Mouse (Mus musculus) C2C12 (cell line): ENCODE results near the gene Apoa4.

Experiments used
- CEBPB ChIP-seq: IDR thresholded peaks from one replicate; pipeline ENCODE4 v1.6.1; 2011; ENCODE audit warnings: low read depth, mild to moderate bottlenecking, control low read depth, moderate library complexity
- CTCF ChIP-seq: IDR thresholded peaks from one replicate; pipeline ENCODE4 v1.5.1; 2011; ENCODE audit not compliant: control insufficient read depth, insufficient read depth, insufficient read length
- MAX ChIP-seq: IDR thresholded peaks from one replicate; pipeline ENCODE4 v1.6.1; 2011; ENCODE audit warnings: mild to moderate bottlenecking, control low read depth
- MYOD1 ChIP-seq: IDR thresholded peaks from one replicate; pipeline ENCODE4 v1.6.1; 2011; ENCODE audit warnings: low read depth; ENCODE audit not compliant: control insufficient read depth, insufficient read length
- MYOG ChIP-seq: IDR thresholded peaks from one replicate; pipeline ENCODE4 v1.6.1; 2011; ENCODE audit not compliant: control insufficient read depth, insufficient read length; ENCODE audit errors: extremely low read depth
- USF1 ChIP-seq: IDR thresholded peaks from one replicate; pipeline ENCODE4 v1.6.1; 2011; ENCODE audit warnings: low read depth, mild to moderate bottlenecking, control low read depth, moderate library complexity

DNA sequence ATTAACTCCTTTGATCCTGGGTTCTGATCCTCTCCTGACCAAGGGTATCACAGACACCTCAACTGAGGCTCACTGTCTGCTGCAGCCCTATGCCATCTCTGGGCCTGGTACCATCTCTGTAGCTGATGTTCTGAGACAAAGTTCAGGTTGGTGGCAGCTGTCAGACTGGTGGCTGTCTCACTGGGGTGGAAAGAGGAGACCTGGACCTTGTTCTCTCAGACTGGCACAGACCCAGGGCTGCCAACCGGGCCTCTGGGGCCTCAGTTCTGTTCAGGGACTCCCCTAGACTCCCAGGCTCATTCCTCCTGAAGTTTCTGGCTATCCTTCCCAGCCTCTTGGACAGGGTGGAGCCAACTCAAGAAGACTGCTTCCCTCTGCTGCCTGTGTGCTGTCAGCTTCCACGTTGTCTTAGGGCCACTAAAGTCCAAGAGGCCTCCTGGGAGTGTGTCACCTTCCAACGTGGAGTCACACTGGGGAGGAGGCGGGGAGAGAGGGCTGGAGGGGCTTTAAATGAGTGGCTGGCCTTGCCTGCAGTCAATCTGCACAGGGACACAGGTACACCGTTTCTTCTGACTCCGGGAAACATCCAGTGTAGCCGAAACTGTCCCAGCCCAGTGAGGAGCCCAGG, at the start of gene Apoa4:
- TF ChIP-seq CTCF (no peak), MAX (no peak), MYOG (no peak), CEBPB (no peak), USF1 (no peak), MYOD1 (no peak)
